Mouse (Mus musculus): ENCODE measurements at regions not wholly inside any gene's neighbourhood (a gene's known extent, or its start where the extent isn't known, plus 50 kb on each side); places are given as distances from the start of the nearest gene placed in this dataset.

DNA sequence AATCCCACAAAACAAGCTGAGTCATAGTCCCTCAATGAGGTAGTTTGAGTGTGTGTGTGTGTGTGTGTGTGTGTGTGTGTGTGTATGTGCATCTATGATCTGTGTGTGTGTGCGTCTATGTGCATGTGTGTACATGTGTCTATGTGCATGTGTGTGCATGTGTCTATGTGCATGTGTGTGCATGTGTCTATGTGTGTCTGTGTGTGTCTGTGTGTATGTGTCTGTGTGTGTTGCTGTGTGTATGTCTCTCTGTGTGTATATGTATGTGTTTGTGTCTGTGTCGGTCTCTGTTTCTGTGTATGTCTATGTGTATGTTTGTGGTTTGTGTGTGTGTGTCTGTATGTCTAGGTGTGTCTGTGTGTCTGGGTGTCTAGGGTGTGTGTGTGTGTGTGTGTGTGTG, 309.1 kb upstream of the Brinp3 start:
- no peak for DNase-seq (ENCODE audit: low spot score in 2 of 2)

DNA sequence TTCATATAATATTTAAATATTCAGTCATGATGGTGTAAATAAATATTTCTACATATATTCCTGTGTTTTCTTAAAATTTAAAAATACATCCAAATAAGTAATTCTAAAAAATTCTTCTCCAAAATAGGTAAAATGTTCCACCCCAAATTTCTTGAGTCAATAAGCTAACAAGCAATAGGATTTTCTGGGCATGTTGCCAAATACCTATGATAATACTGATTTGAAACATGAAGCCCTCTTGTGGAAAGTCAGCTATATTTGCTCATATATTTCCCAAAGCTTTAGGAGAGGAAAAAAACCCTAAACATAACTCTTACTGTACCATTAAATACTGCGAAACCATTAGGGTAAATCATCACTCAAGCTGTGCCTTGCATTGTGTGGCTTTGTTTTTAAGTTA, 282.9 kb upstream of the Brinp3 start:
- no peak for DNase-seq (ENCODE audit: low spot score in 2 of 2)

DNA sequence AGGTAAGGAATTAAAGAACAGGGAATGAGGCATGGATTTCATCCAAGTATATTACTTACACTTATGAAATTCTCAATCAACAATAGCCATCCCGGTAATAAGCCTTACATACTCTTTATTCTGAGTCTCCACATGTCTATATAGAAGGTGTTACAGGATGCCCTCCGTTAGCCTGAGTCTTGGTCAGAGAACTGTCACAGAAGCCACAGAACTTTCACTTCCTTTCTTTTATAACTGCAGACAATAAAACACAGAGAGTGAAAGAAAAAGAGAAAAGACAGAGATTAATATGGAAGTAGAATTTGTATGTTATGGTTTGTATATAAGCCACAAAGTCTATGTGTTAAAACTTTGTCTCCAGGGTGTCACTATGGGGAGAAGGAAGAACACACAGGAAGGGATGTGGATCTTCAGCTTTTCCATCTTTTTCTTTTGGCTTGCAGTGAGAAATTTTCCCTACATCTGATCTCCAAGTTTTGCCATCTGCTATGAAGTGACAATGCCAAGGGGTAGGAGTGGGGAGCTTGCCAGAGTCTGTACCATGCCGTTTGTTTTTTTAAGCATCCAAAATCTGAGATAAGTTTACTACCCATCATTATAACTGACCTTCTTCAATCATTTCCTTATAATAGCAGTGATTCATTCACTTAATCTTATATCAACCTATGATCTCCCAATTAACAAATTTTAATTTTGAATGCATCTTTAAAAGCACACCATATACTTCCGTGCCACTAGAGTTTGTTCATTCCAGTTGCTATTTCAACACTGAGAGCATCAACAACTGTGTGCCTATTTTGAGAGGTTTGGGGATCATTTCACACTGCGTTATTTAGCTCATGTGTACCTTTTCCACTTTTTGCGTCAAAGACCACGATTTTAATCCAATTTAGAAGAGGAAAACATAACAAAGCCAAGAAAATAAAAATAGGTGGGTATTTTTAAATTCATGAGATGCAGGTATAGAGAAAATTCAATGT, 262.8 kb upstream of the Brinp3 start:
- DNase-seq (ENCODE audit: low spot score in 2 of 2), result peak; percentile 3 to 9

DNA sequence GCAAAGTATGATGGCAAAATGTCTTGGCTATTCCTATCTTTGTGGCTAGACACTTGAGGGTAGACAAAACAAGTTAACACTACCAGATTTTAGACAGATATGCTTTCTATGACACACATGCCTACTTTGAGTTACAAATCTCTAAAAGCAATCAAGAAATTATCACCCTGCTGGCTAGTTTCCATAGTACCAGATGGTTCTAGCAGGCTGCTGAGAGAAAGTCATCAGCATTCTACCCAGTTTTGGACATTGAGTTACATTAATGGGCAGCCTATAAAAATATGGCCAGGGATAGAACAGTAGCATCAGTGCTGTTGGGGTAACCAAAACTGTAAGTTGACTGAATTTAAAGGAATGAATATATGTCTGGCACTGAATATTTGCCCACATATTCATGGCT, 234.2 kb upstream of the Brinp3 start:
- no peak for DNase-seq (ENCODE audit: low spot score in 2 of 2)

DNA sequence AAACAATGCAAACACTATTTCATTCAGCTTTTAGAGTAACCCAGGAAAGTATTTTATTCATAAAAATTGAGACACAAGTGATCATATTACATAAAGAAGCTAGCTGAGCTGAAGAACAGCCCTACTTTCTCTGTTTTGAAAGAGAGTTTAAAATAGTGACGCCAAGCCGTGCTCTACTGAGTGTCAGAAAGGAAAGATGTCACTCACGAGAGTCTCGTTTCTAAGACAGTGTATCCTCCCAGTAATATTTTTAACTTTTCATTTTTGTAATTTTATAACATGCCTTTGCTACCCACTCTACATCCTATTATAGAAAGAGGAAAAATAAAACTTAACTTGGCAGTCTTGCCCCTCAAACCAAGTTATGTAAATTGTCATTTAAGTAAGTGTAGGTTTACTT, 195.5 kb upstream of the Brinp3 start:
- no peak for DNase-seq (ENCODE audit: low spot score in 2 of 2)

DNA sequence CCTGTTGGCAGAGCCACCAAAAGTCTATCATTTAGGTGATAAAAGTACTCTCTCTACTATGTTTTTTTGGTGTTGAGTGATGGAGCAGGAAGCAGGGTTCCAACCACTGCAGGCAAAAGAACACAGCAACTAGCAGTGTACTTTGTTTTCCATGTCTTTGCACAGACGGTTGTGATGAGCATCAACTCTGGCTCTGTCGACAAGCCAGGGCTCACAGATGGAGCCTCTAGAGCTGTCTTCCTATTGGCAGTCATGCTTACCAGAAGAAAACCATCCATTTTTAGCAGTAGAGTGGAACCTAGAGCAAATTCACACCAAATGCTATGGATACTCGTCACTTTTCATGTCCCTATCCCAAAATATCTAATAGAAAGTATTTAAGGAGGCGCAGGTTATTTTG, 182.0 kb upstream of the Brinp3 start:
- DNase-seq (ENCODE audit: low spot score in 2 of 2), result no peak

DNA sequence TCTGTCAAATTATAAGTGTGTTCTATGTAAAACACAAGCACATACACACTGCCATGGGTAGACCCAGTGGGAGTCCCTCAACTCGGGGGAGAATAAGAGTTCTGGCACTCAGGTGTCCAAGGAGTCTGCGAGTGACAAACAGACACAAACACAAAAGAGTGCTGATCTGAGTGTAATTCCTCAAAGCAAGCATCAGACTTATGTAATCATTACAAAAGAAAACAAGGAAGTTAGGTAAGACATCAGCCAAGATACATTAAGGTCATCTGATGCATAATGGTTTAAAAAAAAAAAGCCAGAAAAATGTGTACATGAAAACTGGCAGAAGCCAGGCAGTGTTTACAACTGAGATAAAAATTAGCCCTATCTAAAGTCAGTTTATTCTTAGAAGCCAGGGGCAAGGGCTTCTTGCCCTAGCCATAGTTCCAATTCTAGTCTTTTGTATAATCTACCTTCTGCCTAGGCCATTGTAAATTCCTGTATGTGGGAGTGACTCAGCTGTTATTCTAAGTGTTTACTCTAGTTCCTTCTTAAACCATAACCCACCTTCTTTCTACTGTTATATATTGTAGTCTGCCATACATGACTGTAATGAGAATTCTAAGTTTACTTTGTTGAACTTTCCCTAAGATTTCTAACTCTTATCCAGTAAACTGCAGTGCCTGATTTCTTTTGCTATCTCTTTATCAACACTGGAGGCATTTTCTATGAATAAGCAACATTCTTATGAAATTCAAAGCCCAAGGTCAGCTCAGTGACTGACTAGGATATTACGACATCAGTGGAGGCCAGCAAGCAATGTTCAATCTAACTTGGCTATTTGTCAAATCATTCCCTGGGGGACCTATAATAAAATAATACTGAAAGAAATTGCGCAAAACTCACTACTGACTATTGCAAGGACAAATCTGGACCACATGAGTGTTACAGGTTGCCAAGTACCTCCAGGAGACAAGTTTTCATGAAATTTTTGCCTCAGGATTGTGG, 178.1 kb upstream of the Brinp3 start:
- no peak for DNase-seq (ENCODE audit: low spot score in 2 of 2)

DNA sequence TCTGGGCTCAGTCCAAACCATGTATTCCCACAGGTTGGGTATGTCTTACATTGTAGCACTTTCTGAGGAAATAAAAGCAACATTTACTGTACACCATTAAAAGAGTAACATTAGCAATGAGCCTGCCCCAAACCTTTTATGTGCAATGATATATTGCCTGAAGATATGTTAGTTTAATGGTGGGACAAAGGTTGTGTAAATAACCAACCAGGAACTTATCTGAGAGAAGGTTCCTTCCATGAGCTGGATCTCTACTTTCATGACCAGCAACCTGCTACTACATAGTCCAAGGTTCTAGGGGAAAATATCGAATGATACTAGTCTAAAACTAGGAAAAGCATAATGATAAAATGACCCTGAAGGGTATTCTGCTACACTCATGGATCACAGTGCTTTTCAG, 172.5 kb upstream of the Brinp3 start:
- DNase-seq (ENCODE audit: low spot score in 2 of 2), result no peak

DNA sequence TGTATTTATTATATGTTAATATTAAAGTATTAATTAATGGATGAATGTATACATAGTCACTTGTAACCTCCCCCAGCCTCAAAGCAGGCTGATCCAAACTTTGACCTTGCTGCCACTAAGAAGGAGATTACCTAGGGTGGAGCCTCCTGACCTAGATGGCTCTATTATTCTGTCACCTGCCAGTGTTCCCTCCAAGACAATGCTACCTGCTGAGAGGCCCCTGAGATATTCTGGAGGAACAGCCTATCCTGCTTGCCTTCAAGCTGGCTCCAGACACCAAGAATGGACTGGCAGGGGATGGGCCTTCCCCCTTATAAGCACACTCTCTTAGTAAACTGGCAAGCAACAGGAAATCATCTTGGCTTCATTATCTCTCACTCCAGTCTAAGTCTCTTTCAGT, 171.7 kb upstream of the Brinp3 start:
- no peak for DNase-seq (ENCODE audit: low spot score in 2 of 2)

DNA sequence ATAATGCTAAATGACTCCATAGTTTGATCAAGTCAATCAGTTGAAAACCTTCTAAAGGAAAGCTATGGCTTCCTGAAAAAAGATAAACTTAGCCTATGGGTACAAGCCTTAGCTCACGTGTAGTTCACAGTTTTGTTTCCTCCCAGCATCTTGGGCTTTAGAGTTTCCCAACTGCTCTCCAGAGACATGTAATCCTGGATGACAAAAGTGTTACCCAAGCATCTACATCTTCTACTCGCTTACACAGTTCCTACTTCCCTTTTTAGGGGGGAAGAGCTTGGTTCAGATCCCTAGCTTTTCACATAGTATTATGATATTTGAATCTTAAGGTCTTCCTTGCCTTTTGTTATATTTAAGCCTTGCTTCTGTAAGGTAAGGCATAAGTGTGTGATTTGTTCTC, 157.5 kb upstream of the Brinp3 start:
- no peak for DNase-seq (ENCODE audit: low spot score in 2 of 2)

DNA sequence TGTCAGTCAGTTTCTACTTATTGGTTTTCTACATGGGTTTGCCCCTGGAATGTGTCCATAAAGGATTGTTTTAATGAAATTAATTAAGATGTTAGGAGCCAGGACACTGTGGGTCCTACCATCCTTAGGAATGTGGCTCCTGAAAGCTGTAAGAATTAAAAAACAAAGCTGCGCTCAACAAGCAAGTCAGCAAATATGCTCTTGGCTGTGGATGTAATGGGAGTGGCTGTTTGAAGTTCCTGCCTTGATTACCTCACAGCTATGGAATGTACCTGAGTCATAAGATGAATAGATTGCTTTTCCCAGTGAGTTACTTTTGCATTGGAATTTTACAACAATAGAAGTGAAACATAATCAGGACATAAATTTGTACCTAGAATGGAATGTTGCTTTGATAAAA, 137.6 kb upstream of the Brinp3 start:
- no peak for DNase-seq (ENCODE audit: low spot score in 2 of 2)

DNA sequence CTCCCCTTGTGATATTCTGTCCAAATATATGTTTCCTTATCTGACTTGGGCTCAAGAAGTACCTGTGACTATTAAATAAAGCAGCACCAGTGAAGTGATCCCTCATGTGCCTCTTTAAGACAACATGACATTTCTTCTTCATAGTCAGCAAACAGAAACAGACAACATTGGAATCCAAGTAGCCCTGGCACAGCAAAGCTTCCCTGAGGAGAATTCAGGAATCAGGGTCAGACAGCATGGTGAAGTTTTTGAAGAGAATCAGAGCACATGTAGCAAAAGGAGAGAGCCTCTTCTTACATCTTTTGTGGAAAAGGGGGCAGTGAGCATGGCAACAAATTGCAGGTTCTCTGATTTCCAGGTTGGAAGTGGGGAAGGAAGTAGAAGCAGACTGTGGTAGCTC, 136.3 kb upstream of the Brinp3 start:
- no peak for DNase-seq (ENCODE audit: low spot score in 2 of 2)

DNA sequence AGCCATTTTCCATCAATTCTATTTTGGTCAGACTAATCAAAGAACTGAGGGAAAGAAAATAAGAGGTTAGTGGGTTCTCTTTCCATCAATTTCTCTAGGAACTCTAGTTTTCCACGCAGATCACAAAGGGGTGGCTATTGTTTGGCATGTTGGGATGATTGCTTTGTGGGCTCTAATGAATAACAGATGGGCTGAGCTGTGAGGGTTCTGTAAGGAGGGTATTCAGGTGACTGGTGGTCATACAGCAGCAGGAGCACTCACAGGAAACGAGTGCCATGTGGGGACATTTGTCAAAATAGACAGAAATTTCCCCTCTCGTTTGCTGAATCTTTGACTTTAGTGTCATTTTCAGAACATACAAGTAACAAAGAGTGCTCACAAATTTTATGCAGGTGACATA, 134.9 kb upstream of the Brinp3 start:
- DNase-seq (ENCODE audit: low spot score in 2 of 2), result no peak

DNA sequence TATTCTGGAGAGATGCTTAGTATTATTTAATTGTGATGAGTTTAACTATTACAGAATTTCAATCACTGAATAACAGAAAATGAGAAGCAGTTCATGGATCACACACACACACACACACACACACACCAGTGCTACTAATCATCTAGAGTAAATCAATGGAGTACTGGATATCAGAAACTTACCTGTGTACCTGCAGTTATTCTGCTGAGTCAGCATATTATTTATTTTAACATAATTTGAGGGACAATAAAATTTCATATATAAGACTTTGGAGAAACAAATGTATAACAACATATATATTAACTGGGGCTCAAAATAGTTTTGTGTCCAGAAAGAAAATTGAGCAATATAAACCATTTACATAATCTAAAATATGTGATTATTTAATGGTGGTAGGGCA, 134.4 kb upstream of the Brinp3 start:
- DNase-seq (ENCODE audit: low spot score in 2 of 2), result no peak

DNA sequence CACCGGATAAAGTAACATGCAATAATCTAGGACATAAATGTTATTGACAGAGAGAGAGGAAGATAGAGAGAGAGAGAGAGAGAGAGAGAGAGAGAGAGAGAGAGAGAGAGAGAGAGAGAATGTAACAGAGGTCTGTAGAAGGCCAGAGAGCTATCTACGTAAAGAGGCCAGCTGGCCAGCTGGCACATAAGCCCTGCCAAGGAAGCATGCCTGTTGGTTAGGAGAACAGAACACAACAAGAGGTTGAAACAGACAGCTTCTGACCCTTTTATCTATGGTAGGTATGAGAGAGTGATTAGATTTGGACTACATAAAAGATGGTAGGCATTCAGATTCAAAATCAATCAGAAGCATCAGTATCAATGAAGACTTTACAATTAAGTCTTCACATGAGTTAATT, 130.8 kb upstream of the Brinp3 start:
- DNase-seq (ENCODE audit: low spot score in 2 of 2), result no peak

All from frontal cortex, postnatal 25 days (tissue).